Mouse (Mus musculus) heart, adult 2 months (tissue): ENCODE results near the gene Rnf213.

Experiments used
- CTCF ChIP-seq: fragments of 200-600 bp; IDR thresholded peaks from 2 replicates; pipeline ENCODE4 v1.8.1; 2022; ENCODE audit warnings: antibody characterized with exemption, mild to moderate bottlenecking, moderate library complexity
- EP300 ChIP-seq: fragments of 200-500 bp; IDR thresholded peaks from 2 replicates; pipeline ENCODE4 v1.6.1; 2011; ENCODE audit warnings: low read depth, low read length, control low read depth; ENCODE audit not compliant: insufficient read depth
- POLR2A ChIP-seq: fragments of 200-500 bp; IDR thresholded peaks from 2 replicates; pipeline ENCODE4 v1.6.1; 2011; ENCODE audit warnings: mild to moderate bottlenecking, low read depth, low read length, control low read depth; ENCODE audit not compliant: insufficient read depth

GRCm38 (mm10) chr11:119434316-119434715, 41.4 kb downstream of the Rnf213 start:
- TF ChIP-seq CTCF: no peak
- no peak for TF ChIP-seq POLR2A
- no peak for TF ChIP-seq EP300
